Comparison of ENCODE assay signal across 17 mouse cellular contexts in genomic region chr10:45411741-45412140, GRCm38 (mm10).
"Had no signal": no experiment of that assay in that cellular context is flagged by ENCODE, and none has a peak within 500 bp of the region (broad histone marks: within the 10 kb centered on the region; RNA-seq: fewer than 3 reads in every experiment).

No protein-coding gene starts in this region.

- H3K9ac ChIP-seq: limb, embryonic 13.5 days; liver, embryonic 14.5 days; midbrain, embryonic 12.5 days; neural tube, embryonic 12.5 days; stomach, embryonic 15.5 days had no signal

- DNase-seq: kidney, adult 18-20 months; kidney, postnatal 10 days; kidney, postnatal 4 days; left cerebral cortex, postnatal 4 days; lung, adult 18-20 months; lung, postnatal 36 days; right cerebral cortex, postnatal 14 days; thymus, adult 2 months; thymus, postnatal 25 days had no signal

- H3K9me3 ChIP-seq: limb, embryonic 13.5 days; midbrain, embryonic 12.5 days; neural tube, embryonic 12.5 days; stomach, embryonic 15.5 days had no signal

- H3K4me3 ChIP-seq: layer of hippocampus, adult 2 months; limb, embryonic 13.5 days; midbrain, embryonic 12.5 days; myocyte; neural tube, embryonic 12.5 days; stomach, embryonic 15.5 days had no signal

- H3K36me3 ChIP-seq: limb, embryonic 13.5 days; midbrain, embryonic 12.5 days; neural tube, embryonic 12.5 days; stomach, embryonic 15.5 days had no signal

- H3K4me1 ChIP-seq: limb, embryonic 13.5 days; stomach, embryonic 15.5 days had no signal

- H3K27me3 ChIP-seq: limb, embryonic 13.5 days; midbrain, embryonic 12.5 days; neural tube, embryonic 12.5 days; stomach, embryonic 15.5 days had no signal

- H3K27ac ChIP-seq: layer of hippocampus, adult 2 months; limb, embryonic 13.5 days; liver, embryonic 14.5 days; neural tube, embryonic 12.5 days; stomach, embryonic 15.5 days had no signal

- H3K4me2 ChIP-seq: limb, embryonic 13.5 days; midbrain, embryonic 12.5 days; neural tube, embryonic 12.5 days; stomach, embryonic 15.5 days had no signal

- ATAC-seq: lung, postnatal 0 days had no signal
